Mouse (Mus musculus) CD4-positive, CD25-positive, alpha-beta regulatory T cell, adult 4 months (primary cell): ENCODE results near the gene Srrd. TPM values are rescaled to one million over a fixed set of nuclear protein-coding genes. Genes with fewer than 3 reads are reported as not detected.
"Not testable (repeated sequence)": the region's sequence is repeated elsewhere in the genome, so short reads cannot be mapped to it uniquely, and the experiment has no call there.

Experiments used
- ATAC-seq: one replicate; pipeline ENCODE4 v1.8.0; 2017
- polyA plus RNA-seq, 2 experiments: library from polyadenylated mRNA; unstranded; fragments of 100-300 nt; shearing (Covaris generic); gene quantifications; one replicate each; pipeline ENCODE4 v1.2.1; 2017

The Srrd gene
- polyA plus RNA-seq, 2 experiments from 2014 or later = 1.2 to 4.6 TPM

DNA sequence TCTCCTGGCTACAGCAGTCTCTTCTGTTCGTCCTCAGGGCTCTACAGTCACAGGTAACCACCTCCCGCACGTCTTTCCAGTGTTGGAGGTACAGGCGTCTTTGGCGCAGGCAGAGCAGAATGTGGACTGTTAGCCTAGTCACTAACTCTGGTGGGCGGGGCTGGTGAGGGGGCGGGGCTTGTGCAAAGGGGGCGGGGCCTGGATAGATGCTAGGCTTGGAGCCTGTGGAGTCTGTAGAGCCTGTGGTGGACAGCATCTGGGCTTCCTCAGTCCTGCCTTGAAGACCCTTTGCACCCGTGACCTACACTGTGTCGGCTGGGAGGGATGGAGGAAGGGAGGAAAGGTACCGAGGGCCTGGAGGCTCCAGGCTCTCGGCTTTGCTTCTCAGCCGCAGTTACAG lies 13.1 kb upstream of the Srrd start, which contains the start of gene Gm6583:
Gm6583 (minus strand) TSS at position 124 of the 400 bp plus-strand sequence.
- no peak for ATAC-seq

DNA sequence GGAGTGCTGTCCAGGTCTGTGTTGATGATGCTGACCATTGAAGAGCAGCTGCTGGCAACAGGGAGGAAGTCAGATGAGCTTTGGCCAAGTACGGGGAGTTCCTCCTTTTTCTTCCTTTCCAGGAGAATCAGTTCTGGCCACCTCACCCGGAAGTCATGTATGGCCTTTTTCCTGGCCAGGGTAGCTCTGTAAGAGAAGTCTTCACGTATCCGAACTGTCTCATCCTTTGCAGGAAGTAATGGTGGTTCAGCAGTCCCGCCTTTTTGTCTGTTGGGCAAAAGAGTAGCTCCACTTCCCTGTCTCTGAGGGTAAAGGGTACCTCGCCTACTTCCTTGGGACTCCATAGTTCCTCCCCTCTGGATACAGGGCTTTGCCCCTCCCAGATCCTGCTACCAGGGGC lies 12.7 kb upstream of the Srrd start:
- ATAC-seq = no peak

DNA sequence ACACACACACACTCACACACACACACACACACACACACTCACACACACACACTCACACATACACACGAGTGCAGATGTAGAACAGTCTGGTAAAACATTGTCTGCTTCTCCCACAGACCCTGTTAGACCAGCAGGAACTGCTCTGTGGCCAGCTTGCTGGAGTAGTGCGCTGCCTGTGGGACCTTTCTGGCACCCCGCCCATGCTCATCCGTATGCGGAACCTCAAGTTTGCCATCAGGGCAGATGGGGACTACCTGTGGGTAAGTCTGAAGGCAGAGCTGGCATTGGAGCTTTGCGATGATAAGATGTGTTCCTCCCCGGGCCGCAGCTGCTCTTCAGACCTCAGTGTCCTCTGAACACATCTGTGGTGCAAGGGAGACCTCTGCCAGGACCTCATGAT lies 6.3 kb upstream of the Srrd start:
- no peak for ATAC-seq

DNA sequence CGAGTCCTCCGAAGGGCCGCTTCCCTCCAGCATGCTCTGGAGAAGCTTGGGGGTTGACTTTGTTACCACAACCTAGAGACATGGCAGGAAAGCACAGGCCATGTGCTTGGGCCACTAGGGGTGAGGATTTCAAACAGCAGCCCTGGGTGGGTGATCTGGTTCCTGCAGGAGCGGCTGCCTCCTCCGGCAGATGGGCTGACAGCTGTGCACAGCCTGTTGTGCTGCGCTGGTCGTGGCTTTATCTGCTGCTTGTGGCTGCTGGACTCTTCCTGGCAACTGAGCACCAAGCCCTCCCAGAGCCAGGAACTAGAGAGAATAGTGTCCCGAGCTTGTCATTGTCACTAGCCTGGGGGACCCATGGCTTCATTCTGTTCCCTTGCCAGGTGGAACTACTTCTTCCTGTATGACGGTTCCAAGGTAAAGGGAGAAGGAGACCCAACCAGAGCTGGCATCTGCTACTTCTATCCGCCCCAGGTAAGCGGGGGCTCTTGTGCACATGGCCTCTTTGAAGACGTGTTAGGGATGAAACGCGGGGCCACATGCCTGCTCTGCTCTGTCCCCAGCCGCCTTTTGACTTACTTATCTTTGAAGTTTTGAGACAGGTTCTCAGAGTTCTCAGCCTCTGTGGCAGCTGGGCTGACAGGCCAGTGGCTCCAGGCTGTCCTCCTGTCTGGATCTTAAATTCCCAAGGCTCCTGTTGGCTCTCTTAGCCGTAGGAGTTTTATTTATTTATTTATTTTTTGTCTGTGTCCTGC lies 3.5 kb upstream of the Srrd start:
- no peak for ATAC-seq

DNA sequence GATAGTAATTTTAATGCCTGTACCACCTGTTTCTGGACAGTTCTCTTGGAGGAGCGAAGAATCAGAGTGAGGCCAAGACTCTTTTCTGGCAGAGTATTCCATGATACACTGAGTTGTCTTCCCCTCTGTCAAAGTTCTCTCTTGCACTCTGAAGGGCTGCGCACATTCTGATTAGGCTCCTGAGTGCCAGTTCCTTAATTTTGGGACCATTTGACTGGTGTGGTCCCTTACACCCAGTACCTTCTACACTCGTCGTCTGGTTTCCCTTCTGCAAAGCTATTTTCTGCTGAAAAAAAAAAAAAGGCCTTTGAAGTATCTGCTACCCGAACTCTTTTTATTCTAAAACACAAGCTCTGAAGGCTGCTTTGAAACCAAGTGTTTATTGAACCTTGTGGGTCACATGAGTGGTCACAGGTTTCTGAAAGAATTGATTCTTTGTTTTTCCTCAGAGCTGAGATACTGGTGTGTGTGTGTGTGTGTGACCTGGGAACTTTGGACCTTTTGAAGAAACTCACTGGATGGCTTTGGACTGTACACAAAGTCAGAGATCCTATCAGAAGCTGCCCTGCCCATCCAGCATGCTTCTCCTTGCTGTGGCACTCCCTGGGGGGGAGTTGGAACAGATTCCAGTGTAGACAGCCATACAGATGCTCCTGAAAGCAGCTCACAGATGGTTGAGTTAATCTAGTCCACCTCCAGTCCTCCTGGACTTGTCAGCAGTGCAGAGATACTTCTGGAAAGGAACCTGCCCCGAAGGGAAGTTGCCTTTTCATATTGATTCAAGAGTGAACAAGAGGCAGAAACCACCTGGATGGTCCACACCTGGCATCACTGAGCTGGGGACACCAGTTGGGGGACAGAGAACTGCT lies 1.5 kb upstream of the Srrd start:
- ATAC-seq = no peak

DNA sequence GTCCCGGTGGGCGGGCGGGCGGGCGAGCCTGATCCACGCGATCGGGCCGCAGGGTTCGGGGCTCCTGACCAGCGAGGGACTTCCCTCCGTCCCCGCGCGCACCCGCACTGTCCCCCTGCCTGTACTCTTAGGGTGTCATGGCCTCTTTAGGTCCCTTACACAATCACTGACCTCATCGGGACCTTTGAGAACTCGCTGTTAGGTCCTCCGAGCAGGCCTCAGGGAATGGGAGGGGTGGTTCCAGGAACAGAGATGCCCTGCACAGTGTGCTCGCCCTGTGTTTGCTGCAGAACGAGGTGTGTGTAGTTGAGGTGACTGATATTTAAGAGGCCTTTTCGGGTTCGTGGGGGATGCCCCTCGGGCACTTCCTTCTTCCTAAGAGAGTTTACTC lies 360 bp upstream of the Srrd start:
- ATAC-seq = peak; percentile 40

DNA sequence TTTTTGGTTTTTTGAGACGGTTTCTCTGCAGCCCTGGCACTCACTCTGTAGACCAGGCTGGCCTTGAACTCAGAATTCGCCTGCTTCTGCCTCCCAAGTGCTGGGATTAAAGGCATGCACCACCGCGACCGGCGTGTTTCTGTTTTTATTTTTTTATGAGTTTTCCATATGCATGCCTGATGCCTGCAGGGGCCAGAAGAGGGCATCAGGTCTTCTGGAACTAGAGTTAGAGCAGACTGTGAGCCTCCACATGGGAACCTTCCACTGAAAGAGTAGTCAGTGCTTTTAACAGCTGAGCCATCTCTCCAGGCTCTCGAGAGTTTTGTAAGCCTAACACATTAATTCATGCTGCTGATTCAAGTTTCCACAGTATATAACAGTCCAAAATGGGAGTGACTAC lies 3.6 kb downstream of the Srrd start:
- ATAC-seq = no peak

DNA sequence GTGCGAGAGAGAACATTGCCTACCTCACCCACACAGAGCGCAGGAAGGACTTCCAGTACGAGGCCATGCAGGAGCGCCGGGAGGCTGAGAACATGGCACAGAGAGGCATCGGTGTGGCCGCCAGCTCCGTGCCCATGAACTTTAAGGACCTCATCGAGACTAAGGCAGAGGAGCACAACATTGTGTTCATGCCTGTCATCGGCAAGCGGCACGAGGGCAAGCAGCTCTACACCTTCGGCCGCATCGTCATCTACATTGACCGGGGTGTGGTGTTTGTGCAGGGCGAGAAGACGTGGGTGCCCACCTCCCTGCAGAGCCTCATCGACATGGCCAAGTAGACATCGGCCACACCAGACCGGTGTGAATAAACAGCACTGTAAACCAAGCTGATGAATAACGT lies 5.8 kb downstream of the Srrd start:
- ATAC-seq = no peak

DNA sequence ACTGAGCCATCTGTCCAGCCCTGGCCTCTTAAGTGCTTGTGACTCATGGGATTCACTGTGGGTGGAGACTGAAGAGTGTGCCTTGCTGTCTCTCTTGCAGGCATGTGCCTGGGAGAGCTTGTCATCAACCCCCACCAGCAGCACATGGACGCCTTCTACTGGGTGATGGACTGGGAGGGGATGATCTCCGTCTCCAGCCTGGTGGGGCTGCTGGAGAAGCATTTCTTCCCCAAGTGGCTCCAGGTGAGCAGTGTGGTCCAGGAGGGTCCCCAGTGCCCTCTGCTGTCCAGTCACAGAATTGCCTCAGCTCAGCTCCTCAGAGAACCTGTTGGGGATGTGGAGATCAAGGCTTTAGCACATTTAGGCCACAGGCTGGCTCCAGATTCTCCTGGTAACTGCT lies 7.4 kb downstream of the Srrd start:
- ATAC-seq = peak; percentile 81

DNA sequence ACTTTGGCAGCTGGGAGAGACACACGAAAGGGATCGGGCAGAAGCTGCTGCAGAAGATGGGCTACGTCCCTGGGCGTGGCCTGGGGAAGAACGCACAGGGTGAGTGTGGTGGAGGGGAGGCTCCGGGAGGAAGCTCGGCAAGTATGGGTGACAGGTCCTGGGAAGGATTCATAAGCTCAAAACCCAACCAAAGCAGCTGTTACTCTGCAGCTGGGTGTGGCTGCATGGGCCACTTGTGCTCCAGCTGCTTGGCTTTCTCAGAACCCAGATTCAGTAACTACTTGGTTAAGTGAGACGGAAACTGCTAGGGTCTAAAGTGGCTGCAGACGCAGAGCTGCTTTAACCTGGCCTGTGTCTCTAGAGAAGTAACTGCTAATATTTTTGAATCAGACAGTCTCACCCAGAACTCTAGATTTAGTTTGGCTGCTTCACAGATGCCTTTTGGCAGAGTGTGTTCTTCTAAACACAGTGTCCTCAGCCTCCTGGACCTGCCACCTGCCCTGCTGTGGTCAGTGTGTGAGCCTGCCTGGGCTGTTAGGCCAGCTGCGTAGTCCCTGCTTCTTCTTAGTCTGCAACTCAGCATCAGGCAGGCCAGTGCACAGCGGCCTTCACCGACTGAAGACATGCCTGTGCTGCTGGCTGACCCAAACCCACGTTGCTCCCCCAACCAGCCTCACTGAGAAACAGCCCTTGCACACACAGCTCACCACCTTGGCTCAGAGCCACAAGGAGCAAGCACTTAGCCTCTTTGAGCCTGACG lies 12.9 kb downstream of the Srrd start:
- no peak for ATAC-seq

DNA sequence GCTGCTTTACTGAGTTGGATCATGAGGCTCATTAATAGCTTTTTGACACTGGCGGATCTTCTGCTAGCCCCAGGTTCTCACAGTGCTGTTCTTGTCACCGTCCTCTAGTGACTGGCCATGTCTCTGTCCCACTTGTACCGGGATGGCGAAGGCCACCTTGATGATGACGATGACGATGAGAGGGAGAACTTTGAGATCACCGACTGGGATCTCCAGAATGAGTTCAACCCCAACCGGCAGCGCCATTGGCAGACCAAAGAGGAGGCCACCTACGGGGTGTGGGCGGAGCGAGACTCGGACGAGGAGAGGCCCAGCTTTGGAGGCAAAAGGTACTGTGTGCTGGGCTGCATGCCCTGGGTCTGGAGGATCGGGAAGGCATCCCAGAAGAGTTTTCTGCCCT lies 15.0 kb downstream of the Srrd start:
- ATAC-seq = no peak

DNA sequence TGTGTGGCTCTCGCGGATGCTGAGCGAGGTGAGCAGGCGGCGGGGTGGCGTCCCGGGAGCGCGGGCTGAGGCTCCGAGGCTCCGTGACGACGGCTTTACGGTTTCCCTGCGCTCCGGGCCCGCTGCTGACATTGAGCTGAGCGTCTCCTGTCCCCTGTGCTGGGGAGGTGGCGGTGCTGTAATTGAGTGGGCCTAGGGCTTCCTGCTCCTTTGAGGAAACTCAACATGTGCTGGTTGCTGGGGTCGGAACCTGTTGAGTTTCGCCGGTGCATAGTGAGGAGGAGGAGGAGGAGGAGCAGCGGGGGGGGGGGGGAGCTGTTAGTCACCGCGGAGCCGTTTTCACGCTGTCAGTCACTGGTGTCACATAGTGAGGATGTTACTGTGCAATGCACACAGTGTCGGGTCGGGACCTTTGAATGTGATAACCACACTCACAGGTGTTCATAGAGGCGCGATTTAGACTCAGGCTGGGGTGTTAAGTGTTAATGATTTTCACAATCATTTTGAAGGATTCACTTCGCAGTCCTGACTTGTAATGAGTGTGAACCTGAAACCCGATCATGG lies 16.3 kb downstream of the Srrd start:
- peak; percentile 24 for ATAC-seq

DNA sequence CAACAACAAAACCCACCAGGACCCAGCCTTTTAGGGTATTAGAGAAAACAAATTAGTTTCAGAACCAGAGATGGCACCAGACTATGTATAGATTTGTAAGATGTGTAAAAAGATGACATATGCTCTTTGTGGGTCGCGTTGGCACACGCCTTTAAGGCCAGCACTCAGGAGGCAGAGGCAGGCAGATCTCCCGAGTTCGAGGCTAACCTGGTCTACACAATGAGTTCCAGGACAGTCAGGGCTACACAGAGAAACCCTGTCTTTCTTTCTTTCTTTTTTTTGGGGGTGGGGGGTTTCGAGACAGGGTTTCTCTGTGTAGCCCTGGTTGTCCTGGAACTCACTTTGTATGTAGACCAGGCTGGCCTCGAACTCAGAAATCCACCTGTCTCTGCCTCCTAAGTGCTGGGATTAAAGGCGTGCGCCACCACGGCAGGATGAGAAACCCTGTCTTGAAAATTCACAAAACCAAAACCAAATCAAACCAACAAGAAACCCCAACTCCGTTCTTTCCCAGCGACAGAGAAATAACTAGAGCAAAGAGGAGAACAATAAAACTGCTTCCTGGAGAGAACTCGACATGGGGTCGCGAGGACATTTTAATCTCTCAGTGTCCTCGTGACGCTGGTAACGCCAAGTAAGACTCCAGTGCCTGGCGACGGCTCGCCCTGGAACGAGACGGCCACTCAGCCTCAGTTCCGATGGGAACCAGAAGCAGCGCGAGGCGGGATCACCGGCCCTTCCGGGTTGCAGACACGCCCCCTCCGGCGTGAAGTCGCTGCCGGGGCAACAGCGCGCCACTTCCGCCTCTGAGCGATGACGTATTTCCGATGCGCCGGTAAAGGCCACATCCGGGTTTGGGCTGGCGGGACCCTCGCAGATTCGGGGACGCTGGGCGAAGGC lies 17.0 kb downstream of the Srrd start, which contains the start of gene Tfip11:
Tfip11 (plus strand) TSS at position 813 of the 900 bp plus-strand sequence.
- ATAC-seq = peak; percentile 69

DNA sequence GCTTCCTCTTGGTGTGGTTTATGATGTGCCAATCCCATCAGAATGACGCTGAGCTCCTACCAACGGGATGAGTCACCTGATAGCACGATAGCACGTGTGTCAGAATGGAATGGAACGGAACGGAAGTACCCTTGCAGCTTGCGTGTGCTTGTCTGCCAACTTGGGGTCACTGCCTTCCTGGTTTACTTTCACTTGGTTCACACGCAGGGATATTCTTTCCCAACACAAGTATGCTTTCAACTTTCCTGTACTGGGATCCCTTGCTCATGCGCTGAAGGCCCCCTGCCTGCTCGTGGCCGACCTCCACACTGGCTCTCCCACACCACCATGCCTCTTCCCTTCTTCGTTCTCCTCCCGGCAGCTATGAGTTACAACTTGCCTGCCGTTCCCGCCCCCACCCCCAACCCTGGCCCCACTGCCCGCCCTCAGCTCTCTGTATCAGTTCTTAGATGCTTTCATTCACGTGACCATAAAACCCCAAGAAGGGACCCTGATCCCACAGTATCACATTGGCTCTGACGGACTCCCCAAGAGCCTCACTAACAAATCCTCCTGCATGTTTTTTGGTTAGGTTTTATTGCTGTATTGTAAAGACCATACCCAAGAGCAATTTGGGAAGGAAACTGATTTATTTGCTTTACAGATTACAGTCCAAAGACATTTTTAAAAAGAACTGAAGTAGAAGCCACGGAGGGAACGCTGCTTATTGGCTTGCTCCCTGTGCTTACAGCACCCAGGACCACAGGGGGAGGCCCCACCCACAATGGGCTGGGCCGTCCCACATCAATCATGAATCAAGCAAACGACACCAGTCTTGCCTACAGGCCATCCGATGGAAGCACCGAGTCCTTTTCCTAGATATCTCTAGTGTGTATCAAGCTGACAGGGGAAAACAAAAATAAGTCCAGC lies 17.9 kb downstream of the Srrd start:
- ATAC-seq = peak; percentile 73

DNA sequence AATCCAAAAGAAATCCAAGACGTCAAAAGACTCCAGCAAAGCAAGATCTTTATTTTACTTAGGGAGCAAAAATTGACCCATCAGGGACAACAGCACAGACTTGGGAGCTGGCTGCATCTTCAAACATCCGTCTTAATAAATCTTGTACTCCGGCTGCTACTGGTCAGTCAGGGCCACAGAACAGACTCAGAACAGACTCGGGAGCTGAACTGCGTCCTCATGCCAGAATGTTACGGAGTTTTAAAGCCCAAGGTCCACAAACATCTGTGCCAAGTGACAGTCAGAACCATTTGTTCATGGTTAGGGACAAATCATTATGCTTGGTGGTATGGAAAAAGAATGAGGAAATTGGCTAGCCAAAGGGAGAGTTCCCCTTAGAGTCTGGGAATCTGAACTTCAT lies 19.6 kb downstream of the Srrd start:
- ATAC-seq = no peak

DNA sequence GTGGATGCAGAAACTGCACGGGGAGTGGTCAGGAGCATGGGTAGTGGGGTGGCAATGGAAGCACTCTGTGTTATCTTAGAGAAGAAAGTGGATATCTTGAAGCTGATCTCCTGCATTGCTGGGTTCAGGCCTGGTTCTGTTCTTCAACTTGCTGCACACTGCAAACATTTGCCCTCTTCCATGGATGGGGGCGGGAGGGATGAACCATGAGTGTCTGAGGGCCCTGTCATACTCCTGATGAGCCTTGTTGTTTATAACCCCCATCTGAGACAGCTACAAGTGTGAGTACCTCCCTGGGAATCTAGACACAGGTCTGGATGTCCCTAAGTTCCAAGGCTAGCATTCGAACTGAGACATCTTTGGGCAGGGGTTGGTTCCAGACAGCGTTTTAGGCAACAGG lies 21.5 kb downstream of the Srrd start:
- ATAC-seq = no peak

DNA sequence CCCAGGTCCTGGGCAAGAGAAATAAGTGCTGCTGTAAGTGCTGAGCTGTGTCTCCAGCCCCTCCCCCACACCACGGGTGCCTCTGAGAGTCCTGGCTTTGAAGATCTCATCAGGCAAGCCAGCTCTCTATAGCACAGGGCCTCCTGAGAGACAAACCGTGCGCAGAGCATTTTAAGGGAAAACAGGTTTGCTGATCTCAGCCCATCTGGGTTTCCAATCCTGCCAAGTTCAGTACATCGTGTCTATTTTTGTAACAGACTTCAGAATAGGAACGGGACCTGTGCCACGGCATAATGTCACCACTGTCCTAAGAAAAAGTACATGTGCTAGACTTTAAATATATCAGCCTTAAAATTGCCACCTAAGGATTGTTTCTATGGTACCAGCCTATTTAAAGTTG lies 21.9 kb downstream of the Srrd start:
- ATAC-seq = no peak

DNA sequence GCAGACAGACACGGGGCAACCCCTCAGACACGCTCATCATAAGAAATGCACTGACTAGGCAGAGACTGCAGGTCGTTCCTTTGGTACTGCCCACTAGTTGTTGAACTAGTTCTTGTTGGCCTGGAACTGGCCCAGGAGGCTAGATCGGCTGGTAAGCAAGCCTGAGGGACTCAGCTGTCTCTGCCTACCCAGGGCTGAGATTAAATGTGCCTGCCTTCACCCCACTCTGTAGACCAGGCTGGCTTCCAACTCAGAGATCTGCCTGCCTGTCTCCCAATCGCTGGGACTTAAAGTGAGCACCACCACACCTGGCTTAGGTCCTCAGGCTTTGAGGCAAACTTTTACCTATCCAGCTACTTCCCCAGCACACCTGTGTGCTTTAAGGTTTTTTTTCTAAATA lies 22.5 kb downstream of the Srrd start:
- no peak for ATAC-seq

DNA sequence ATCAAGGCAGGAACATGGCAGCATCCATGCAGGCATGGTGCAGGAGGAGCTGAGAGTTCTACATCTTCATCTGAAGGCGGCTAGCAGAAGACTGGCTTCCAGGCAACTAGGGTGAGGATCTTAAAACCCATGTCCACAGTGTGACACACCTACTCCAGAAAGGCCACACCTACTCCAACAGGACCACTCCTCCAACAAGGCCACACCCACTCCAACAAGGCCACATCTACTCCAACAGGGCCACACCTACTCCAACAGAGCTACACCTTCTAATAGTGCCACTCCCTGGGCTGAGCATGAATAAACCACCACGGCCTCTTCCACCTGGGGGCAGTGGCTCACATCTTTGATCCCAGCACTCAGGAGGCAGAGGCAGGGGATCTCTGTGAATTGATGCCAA lies 23.5 kb downstream of the Srrd start:
- not testable (repeated sequence) for ATAC-seq

DNA sequence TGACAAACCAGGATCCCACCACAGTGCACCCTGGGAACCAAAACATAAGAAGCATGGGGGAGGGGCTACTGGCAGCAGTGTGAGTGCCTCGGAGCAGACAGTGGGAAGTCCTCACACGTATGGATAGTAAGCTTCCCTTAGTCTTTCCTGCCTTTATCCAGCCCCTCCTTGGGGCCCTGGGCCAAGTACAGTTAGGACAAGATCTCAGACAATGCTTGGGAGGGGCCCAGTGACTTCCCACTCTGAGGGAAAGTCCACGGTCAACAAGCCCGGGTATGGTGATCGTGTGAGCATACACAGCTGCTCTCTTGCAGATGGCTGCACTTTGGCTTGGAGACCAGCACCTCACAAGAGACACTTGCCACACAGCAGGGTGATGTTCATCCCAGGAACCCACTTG lies 25.5 kb downstream of the Srrd start:
- ATAC-seq = no peak

DNA sequence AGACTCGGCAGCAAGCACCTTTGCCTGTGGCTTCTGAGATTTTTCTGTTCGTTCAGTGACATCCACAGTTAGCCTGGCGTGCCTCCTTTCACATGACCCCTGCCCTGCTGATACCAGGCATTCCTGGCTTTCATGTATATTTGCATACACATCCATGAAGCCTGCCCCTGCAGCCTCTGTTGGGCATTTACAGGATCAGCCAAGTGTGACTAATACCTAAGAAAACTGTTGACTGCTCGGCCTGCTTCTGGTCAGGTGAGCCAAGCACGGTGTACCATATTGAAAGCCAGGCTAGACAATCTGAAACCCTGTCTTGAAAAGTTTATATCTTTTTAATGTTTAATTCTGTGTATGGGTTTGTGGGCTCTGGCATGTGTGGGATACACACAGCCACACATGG lies 26.4 kb downstream of the Srrd start:
- no peak for ATAC-seq
